Mouse (Mus musculus) layer of hippocampus, postnatal 14 days (tissue): ENCODE data around the gene Ttyh3. TPM values are rescaled to one million over a fixed set of nuclear protein-coding genes. Genes with fewer than 3 reads are reported as not detected.

ENCODE experiments used
- DNase-seq, 2 experiments: peaks; one replicate each; pipeline ENCODE4 v3.0.0; 2021 to 2022; ENCODE audit warnings: low spot score in 2 of 2, mixed read lengths in 1 of 2
- total RNA-seq, 2 experiments: library from RNA; stranded (reverse); gene quantifications; 2 replicates each; pipeline ENCODE4 v1.2.3; 2021

The Ttyh3 gene
- total RNA-seq, 2 experiments from 2014 or later = 357 to 365 TPM

DNA sequence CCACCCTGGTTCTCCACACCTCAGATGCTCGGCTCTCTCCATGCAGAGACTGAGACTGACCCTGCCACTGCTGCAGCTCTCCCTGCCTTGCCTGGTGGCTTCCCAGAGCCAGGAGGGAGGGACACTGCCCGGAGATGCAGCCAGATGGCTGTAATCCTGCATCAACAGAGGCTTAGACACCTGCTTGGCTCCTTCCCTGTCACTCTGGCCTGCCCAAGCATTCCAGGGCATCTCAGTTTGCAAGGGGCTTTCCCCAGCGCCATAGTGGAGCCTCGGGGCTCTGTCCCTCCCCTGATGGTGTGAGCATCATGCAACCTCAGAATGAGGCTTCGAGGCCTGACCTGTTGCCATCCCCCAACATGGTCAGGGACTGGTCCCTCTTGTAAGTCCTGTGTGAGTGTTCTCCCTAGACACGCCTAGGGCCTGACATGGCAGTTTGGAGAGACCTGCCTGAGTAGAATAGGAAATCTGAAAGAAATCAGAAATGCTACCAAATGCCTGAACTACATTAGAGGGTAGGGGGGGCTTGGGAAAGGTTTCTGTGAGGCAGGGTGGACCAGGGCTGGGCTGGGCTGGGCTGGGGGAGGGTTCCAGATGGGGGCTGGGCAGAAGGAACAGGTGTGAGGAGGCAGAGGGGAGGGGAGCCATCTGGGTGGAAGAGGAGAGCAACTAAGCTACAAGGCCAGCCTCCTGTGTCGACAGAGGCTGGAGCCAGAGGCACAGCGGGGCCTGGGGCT is 65.7 kb downstream of the Ttyh3 start:
- DNase-seq = no peak

DNA sequence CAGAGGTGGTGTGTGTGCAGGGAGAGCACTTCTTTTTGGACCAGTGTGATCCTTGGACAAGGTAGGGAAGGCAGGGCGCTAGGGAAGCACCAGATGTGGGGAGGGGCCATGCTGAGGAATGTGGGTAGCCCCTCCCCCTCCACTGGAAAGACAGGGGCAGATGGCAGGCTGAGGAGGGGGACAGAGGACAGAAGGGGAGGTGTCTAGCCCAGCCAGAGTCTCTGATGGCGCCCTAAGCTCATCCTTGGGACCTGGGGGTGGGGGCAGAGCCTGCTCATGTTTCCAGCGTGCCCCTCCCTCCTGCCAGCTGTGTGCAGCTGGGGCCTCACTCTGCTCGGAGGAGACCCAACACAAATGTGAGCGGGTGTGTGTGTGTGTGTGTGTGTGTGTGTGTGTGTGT is 67.3 kb downstream of the Ttyh3 start:
- DNase-seq = no peak

GRCm38 (mm10) chr5:140579771-140580170 is 69.1 kb downstream of the Ttyh3 start:
- DNase-seq = no peak

GRCm38 (mm10) chr5:140579221-140579620 is 69.6 kb downstream of the Ttyh3 start:
- no peak for DNase-seq

- no peak for DNase-seq
These were observed 73.4 kb downstream of the Ttyh3 start for GRCm38 (mm10) chr5:140575381-140575866.

DNA sequence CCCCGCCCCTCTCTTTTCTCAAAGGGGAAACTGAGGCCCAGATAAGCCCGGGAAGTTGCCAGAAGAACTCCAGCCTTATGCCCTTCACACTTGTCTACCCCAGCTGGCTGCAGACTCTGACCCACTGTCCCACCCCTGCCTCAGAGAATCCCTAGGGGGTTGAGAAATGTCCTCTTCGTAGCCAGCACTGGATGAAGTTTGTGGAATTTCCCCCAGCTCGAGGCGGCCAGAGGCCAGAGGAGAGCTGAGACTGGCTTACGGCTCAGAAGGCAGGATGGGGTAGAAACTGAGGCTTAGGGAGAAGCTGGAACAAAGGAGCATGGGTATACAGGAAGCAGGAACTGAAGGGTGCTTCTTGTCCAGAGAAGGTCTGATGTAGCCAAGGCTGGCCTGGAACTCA is 76.2 kb downstream of the Ttyh3 start:
- no peak for DNase-seq

DNA sequence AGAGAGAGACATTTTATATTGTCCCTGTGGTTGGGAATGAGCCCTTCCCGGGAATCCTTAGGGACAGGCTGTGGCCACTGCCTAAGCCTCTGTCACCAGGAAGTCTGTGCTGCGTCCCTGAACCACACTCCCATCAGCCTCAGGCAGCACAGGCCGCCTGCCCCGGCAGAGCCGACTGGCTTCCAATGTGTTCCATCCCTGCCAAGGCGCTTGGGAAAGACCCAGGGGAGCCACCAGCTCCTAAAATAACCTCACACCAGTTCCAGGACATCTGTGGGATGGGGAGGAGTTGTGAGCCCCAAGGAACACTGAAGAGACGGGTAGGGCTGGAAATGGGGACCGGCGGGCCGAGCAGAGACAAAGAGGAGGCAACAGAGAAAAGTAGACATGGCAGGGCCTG is 77.2 kb downstream of the Ttyh3 start:
- DNase-seq = peak; percentile 46 to 71

GRCm38 (mm10) chr5:140571201-140571600 is 77.6 kb downstream of the Ttyh3 start:
- DNase-seq = no peak

Other genes starting within 250 kb of the Ttyh3 start
- gene Eif3b, start 229.7 kb downstream of the Ttyh3 start, total RNA-seq = 100 to 1,000 TPM; 105 to 112 TPM
- gene Gm4869, start 203.4 kb downstream of the Ttyh3 start, total RNA-seq = not detected
- 10 to 100 TPM; 17.9 to 18.2 TPM for gene Chst12, start 143.5 kb downstream of the Ttyh3 start, total RNA-seq
- not detected for gene Grifin, start 84.0 kb downstream of the Ttyh3 start, total RNA-seq
- 10 to 100 TPM; 35.8 to 39.7 TPM for gene Lfng, start 41.7 kb downstream of the Ttyh3 start, total RNA-seq
- 10 to 100 TPM; 43.3 to 53.8 TPM for gene Iqce, start 53.3 kb upstream of the Ttyh3 start, total RNA-seq
- gene Brat1, start 56.0 kb upstream of the Ttyh3 start, total RNA-seq = 10 to 100 TPM; 26.5 to 26.9 TPM
- 10 to 100 TPM; 23.9 to 24.1 TPM for gene Amz1, start 75.1 kb upstream of the Ttyh3 start, total RNA-seq
- 10 to 100 TPM; 88.7 to 96.0 TPM for gene Gna12, start 181.4 kb upstream of the Ttyh3 start, total RNA-seq